ENCODE assay signal across 9 mouse cellular contexts in genomic region chr10:75556026-75556425, GRCm38 (mm10). TPM values are rescaled to one million over a fixed set of nuclear protein-coding genes. Genes with fewer than 3 reads are reported as not detected.
A peak's percentile ranks its signal among the peaks of the same experiment; 100 is the strongest.
DNase-seq lines count a peak whose midpoint lies in the region; ATAC-seq and TF ChIP-seq lines count a peak whose summit lies in the region.
"Had no signal": no experiment of that assay in that cellular context is flagged by ENCODE, and none has a peak within 500 bp of the region (broad histone marks: within the 10 kb centered on the region; RNA-seq: fewer than 3 reads in every experiment).

No protein-coding gene starts in this region.

- no peaks in the 10 kb centered on the region for H3K9me3 ChIP-seq in kidney, postnatal 0 days (replicated peaks; ENCODE audit: low read length)
- no peaks in the 10 kb centered on the region for H3K9me3 ChIP-seq in hindbrain, embryonic 10.5 days
- no peaks in the 10 kb centered on the region for H3K9me3 ChIP-seq in limb, embryonic 10.5 days (replicated peaks)

- H3K27ac ChIP-seq in kidney, postnatal 0 days: peak overlapping the region; percentile 77
- no peak overlapping the region for H3K27ac ChIP-seq in kidney, adult 2 months (ENCODE audit: insufficient read depth, low read depth, low read length)
- peak overlapping the region; percentile 59; the same call in 1 of the 2 replicates for H3K27ac ChIP-seq in hindbrain, embryonic 10.5 days
- peak overlapping the region; percentile 56; the same call in 1 of the 2 replicates for H3K27ac ChIP-seq in limb, embryonic 10.5 days

- WGBS in kidney, postnatal 0 days: 54% methylated on average over 9 of the region's 9 CpGs
- 58% methylated on average over 9 of the region's 9 CpGs for WGBS in kidney, adult 2 months
- WGBS in hindbrain, embryonic 10.5 days: 41% methylated on average over 9 of the region's 9 CpGs
- WGBS in limb, embryonic 10.5 days: 71% methylated on average over 9 of the region's 9 CpGs

- H3K4me2 ChIP-seq in kidney, postnatal 0 days (ENCODE audit: low read length): no peak overlapping the region

- TF ChIP-seq CTCF in kidney, postnatal 0 days (IDR thresholded peaks at IDR 0.05; ENCODE audit: low read depth): no peak
- no peak for TF ChIP-seq CTCF in kidney, adult 2 months (conservative IDR thresholded peaks at IDR 0.05; ENCODE audit: insufficient read depth, insufficient read length, low read depth, low read length)

- 0 out of 2 replicates have a peak, but pooled peaks cover 3% of the 10 kb centered on the region for H3K27me3 ChIP-seq in kidney, postnatal 0 days (ENCODE audit: insufficient read depth, low read length)
- H3K27me3 ChIP-seq in kidney, adult 2 months (replicated peaks; ENCODE audit: control insufficient read depth, insufficient read depth, low read length): no peaks in the 10 kb centered on the region
- peaks cover 42% of the 10 kb centered on the region for H3K27me3 ChIP-seq in hindbrain, embryonic 10.5 days (ENCODE audit: insufficient read depth, poor library complexity, severe bottlenecking)
- peaks cover 36% of the 10 kb centered on the region for H3K27me3 ChIP-seq in limb, embryonic 10.5 days (ENCODE audit: low read depth, poor library complexity, severe bottlenecking)

- DNase-seq in kidney, postnatal 0 days (ENCODE audit: low spot score): no peak
- no peak for DNase-seq in kidney, adult 2 months
- peak; percentile 71 to 76 for DNase-seq in cerebellum, postnatal 14 days
- DNase-seq in hindbrain, embryonic 10.5 days (ENCODE audit: low spot score): no peak
- DNase-seq in limb, embryonic 10.5 days (ENCODE audit: low spot score): peak; percentile 31
- peak; percentile 77 for DNase-seq in right cerebral cortex, postnatal 4 days
- DNase-seq in gastrocnemius, postnatal 25 days: no peak
- DNase-seq in liver: no peak

- peaks cover 24% of the 10 kb centered on the region for H3K4me1 ChIP-seq in kidney, postnatal 0 days (replicated peaks; ENCODE audit: insufficient read depth, low read length)
- H3K4me1 ChIP-seq in kidney, adult 2 months (ENCODE audit: control insufficient read depth, insufficient read depth, low read length): 0 out of 2 replicates have a peak, but pooled peaks cover 3% of the 10 kb centered on the region
- H3K4me1 ChIP-seq in hindbrain, embryonic 10.5 days (replicated peaks): peaks cover 62% of the 10 kb centered on the region
- peaks cover 53% of the 10 kb centered on the region for H3K4me1 ChIP-seq in limb, embryonic 10.5 days

- H3K9ac ChIP-seq in kidney, postnatal 0 days (ENCODE audit: low read depth, low read length): no peak overlapping the region

- TF ChIP-seq POLR2A in kidney, adult 2 months (IDR thresholded peaks at IDR 0.05; ENCODE audit: low read depth, low read length): no peak

- ATAC-seq in kidney, postnatal 0 days (replicated peaks; ENCODE audit: low FRiP score, low read depth): no peak; the same call in 1 of the 2 replicates

- no peak overlapping the region for H3K4me3 ChIP-seq in kidney, postnatal 0 days (replicated peaks; ENCODE audit: low read depth, low read length)
- H3K4me3 ChIP-seq in kidney, adult 2 months (ENCODE audit: insufficient read depth, low read depth, low read length): no peak overlapping the region
- no peak overlapping the region for H3K4me3 ChIP-seq in hindbrain, embryonic 10.5 days
- no peak overlapping the region for H3K4me3 ChIP-seq in limb, embryonic 10.5 days

- no peaks in the 10 kb centered on the region for H3K36me3 ChIP-seq in kidney, postnatal 0 days (ENCODE audit: insufficient read depth, low read length)
- no peaks in the 10 kb centered on the region for H3K36me3 ChIP-seq in kidney, adult 2 months (ENCODE audit: control insufficient read depth, insufficient read depth, low read length)
- 0 out of 2 replicates have a peak, but pooled peaks cover 7% of the 10 kb centered on the region for H3K36me3 ChIP-seq in hindbrain, embryonic 10.5 days
- no peaks in the 10 kb centered on the region for H3K36me3 ChIP-seq in limb, embryonic 10.5 days

RNA-seq across cellular contexts. Expression of gene Lrrc75b, which starts 4.1 kb away (rescaled TPM):
- 2.6 and 2.7 TPM in 2 replicates for polyA plus RNA-seq in kidney, postnatal 0 days (2015; fragmentation: Nextera tagmentation; extraction: Ambion mirVana)
- polyA plus RNA-seq in kidney, adult 2 months (2012; rRNA removed): 2.1 and 2.2 TPM in 2 replicates
- 2.8 and 6.6 TPM in 2 replicates for polyA plus RNA-seq in hindbrain, embryonic 10.5 days (2016; fragmentation: Nextera tagmentation; extraction: Ambion mirVana)
- 0.74 and 0.93 TPM in 2 replicates for polyA plus RNA-seq in limb, embryonic 10.5 days (2016; fragmentation: Nextera tagmentation; extraction: Ambion mirVana)
- under 1 TPM; 0.26 to 0.38 TPM for total RNA-seq in gastrocnemius, postnatal 25 days (2021)

RNA-seq across cellular contexts. Expression of gene Ggt1, which starts 5.4 kb away (rescaled TPM):
- polyA plus RNA-seq in kidney, postnatal 0 days (2015; fragmentation: Nextera tagmentation; extraction: Ambion mirVana): 317 and 388 TPM in 2 replicates
- polyA plus RNA-seq in kidney, adult 2 months (2012; rRNA removed): 881 and 1,007 TPM in 2 replicates
- polyA plus RNA-seq in hindbrain, embryonic 10.5 days (2016; fragmentation: Nextera tagmentation; extraction: Ambion mirVana): 3.3 and 3.4 TPM in 2 replicates
- polyA plus RNA-seq in limb, embryonic 10.5 days (2016; fragmentation: Nextera tagmentation; extraction: Ambion mirVana): 1.3 and 2.3 TPM in 2 replicates
- total RNA-seq in gastrocnemius, postnatal 25 days (2021): under 1 TPM in 1 of 2 experiments, not detected in 1; 0.64 TPM
- total RNA-seq: heart, postnatal 14 days had no signal

RNA-seq across cellular contexts. Expression of gene Ggt5, which starts 33.1 kb away (rescaled TPM):
- polyA plus RNA-seq in kidney, postnatal 0 days (2015; fragmentation: Nextera tagmentation; extraction: Ambion mirVana): 4.2 and 5.1 TPM in 2 replicates
- 34.5 and 48.3 TPM in 2 replicates for polyA plus RNA-seq in kidney, adult 2 months (2012; rRNA removed)
- polyA plus RNA-seq in hindbrain, embryonic 10.5 days (2016; fragmentation: Nextera tagmentation; extraction: Ambion mirVana): 0.30 and 0.82 TPM in 2 replicates
- polyA plus RNA-seq in limb, embryonic 10.5 days (2016; fragmentation: Nextera tagmentation; extraction: Ambion mirVana): 0.33 and 0.69 TPM in 2 replicates
- total RNA-seq in gastrocnemius, postnatal 25 days (2021): 1 to 10 TPM; 4.9 to 5.3 TPM

RNA-seq across cellular contexts. Expression of gene Gucd1, which starts 38.3 kb away (rescaled TPM):
- 51.9 and 53.4 TPM in 2 replicates for polyA plus RNA-seq in kidney, postnatal 0 days (2015; fragmentation: Nextera tagmentation; extraction: Ambion mirVana)
- polyA plus RNA-seq in kidney, adult 2 months (2012; rRNA removed): 124 and 164 TPM in 2 replicates
- polyA plus RNA-seq in hindbrain, embryonic 10.5 days (2016; fragmentation: Nextera tagmentation; extraction: Ambion mirVana): 32.5 and 32.9 TPM in 2 replicates
- 26.1 and 32.3 TPM in 2 replicates for polyA plus RNA-seq in limb, embryonic 10.5 days (2016; fragmentation: Nextera tagmentation; extraction: Ambion mirVana)
- total RNA-seq in gastrocnemius, postnatal 25 days (2021): 10 to 100 TPM; 50.4 to 52.1 TPM

RNA-seq across cellular contexts. Expression of gene Snrpd3, which starts 38.7 kb away (rescaled TPM):
- polyA plus RNA-seq in kidney, postnatal 0 days (2015; fragmentation: Nextera tagmentation; extraction: Ambion mirVana): 113 and 125 TPM in 2 replicates
- polyA plus RNA-seq in kidney, adult 2 months (2012; rRNA removed): 27.0 and 41.2 TPM in 2 replicates
- 269 and 286 TPM in 2 replicates for polyA plus RNA-seq in hindbrain, embryonic 10.5 days (2016; fragmentation: Nextera tagmentation; extraction: Ambion mirVana)
- polyA plus RNA-seq in limb, embryonic 10.5 days (2016; fragmentation: Nextera tagmentation; extraction: Ambion mirVana): 255 and 295 TPM in 2 replicates
- 10 to 100 TPM; 67.4 to 70.3 TPM for total RNA-seq in gastrocnemius, postnatal 25 days (2021)

Comparison
In these comparisons a context has a peak if more than half of its experiments do, and no peak if none do; other contexts are left out.
1. DNase-seq: peak in cerebellum, postnatal 14 days (2 of 2), limb, embryonic 10.5 days (single experiment) and right cerebral cortex, postnatal 4 days (single experiment); none in kidney, postnatal 0 days (single experiment), kidney, adult 2 months (single experiment), hindbrain, embryonic 10.5 days (single experiment), gastrocnemius, postnatal 25 days (single experiment) and liver (single experiment).
2. RNA of gene Ggt1, which starts 5.4 kb away (polyA plus RNA-seq): 881 to 1,007 TPM in kidney, adult 2 months and 317 to 388 TPM in kidney, postnatal 0 days; 3.3 to 3.4 TPM in hindbrain, embryonic 10.5 days and 1.3 to 2.3 TPM in limb, embryonic 10.5 days; every median in the first group is over 10 times any median in the second.